28 mouse cellular contexts compared by ENCODE assay signal in genomic region chr11:100942388-100942787, GRCm38 (mm10).
"Had no signal": no experiment of that assay in that cellular context is flagged by ENCODE, and none has a peak within 500 bp of the region (broad histone marks: within the 10 kb centered on the region; RNA-seq: fewer than 3 reads in every experiment).

No protein-coding gene starts in this region.

- H3K9ac ChIP-seq: embryonic facial prominence, embryonic 12.5 days; embryonic facial prominence, embryonic 13.5 days; embryonic facial prominence, embryonic 15.5 days; forebrain, embryonic 12.5 days; forebrain, embryonic 13.5 days; forebrain, embryonic 15.5 days; forebrain, postnatal 0 days had no signal

- ATAC-seq: forebrain, embryonic 13.5 days; forebrain, embryonic 14.5 days; forebrain, embryonic 15.5 days; forebrain, embryonic 16.5 days; forebrain, postnatal 0 days had no signal

- H3K27me3 ChIP-seq: embryonic facial prominence, embryonic 12.5 days; embryonic facial prominence, embryonic 13.5 days; embryonic facial prominence, embryonic 15.5 days had no signal

- H3K4me3 ChIP-seq: embryonic facial prominence, embryonic 10.5 days; embryonic facial prominence, embryonic 12.5 days; embryonic facial prominence, embryonic 13.5 days; embryonic facial prominence, embryonic 15.5 days; erythroblast, embryonic 14.5 days; forebrain, embryonic 10.5 days; forebrain, embryonic 12.5 days; forebrain, embryonic 13.5 days; forebrain, embryonic 15.5 days; gastrocnemius, adult 2 months; heart, adult 2 months had no signal

- H3K9me3 ChIP-seq: embryonic facial prominence, embryonic 10.5 days; embryonic facial prominence, embryonic 13.5 days; embryonic facial prominence, embryonic 15.5 days; forebrain, embryonic 10.5 days; forebrain, embryonic 12.5 days; forebrain, embryonic 13.5 days; forebrain, embryonic 15.5 days had no signal

- H3K36me3 ChIP-seq: embryonic facial prominence, embryonic 10.5 days; embryonic facial prominence, embryonic 12.5 days; embryonic facial prominence, embryonic 13.5 days; embryonic facial prominence, embryonic 15.5 days; forebrain, embryonic 10.5 days; forebrain, embryonic 12.5 days; forebrain, embryonic 15.5 days had no signal

- H3K4me2 ChIP-seq: embryonic facial prominence, embryonic 12.5 days; embryonic facial prominence, embryonic 13.5 days; embryonic facial prominence, embryonic 15.5 days; forebrain, embryonic 12.5 days; forebrain, embryonic 13.5 days; forebrain, embryonic 15.5 days had no signal

- DNase-seq: cerebellum, adult 2 months; cerebellum, adult 8-10 months; cerebellum, adult 9-10 months; cerebellum, adult 9-11 months; cerebellum, postnatal 10 days; cerebellum, postnatal 14 days; cerebellum, postnatal 25 days; cerebellum, postnatal 36 days; embryo, embryonic 11 days; forebrain, postnatal 0 days; gastrocnemius, adult 2 months; gastrocnemius, postnatal 10 days; gastrocnemius, postnatal 14 days; gastrocnemius, postnatal 25 days; gastrocnemius, postnatal 36 days; heart, adult 18-20 months; heart, adult 2 months had no signal

- H3K27ac ChIP-seq: embryonic facial prominence, embryonic 10.5 days; embryonic facial prominence, embryonic 12.5 days; embryonic facial prominence, embryonic 13.5 days; embryonic facial prominence, embryonic 15.5 days; forebrain, embryonic 10.5 days; forebrain, embryonic 12.5 days; forebrain, embryonic 13.5 days; forebrain, embryonic 15.5 days; gastrocnemius, adult 2 months; heart, adult 2 months had no signal
